Mouse (Mus musculus): ENCODE measurements around the gene Dnmt3b. TPM values are rescaled to one million over a fixed set of nuclear protein-coding genes. Genes with fewer than 3 reads are reported as not detected.

Gene Dnmt3b
- total and polyA plus RNA-seq, 3 experiments: 11.6 to 17.5 TPM; not detected in 1

DNA sequence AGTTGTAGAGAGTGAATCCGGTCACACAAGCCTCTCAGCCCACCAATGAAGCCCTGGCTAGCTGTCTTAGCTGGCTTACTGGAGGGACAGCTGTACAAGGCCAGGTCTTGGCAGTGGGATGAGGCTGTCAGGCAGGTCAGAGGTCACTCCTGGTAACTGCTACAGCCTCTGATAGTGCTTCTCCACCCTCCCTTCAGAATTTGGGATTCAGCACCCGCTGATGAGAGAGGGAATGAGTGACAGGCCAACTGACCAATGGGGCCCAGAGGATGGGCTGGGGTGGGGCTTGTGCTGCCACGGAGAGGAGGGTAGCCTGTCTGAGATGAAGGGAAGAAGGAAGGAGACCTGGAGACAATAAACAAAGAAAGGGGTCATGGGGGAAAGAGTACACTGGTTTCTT is 11.4 kb downstream of the Dnmt3b start:
- H3K4me3 ChIP-seq (ENCODE audit: control insufficient read depth in 1 of 2, insufficient read depth in 1 of 2, low read depth in 2 of 2, low read length in 2 of 2): no peak overlapping the region
- H3K9ac ChIP-seq (ENCODE audit: control insufficient read depth, low read depth, low read length, poor library complexity, severe bottlenecking): no peak overlapping the region
- H3K4me1 ChIP-seq (ENCODE audit: control insufficient read depth in 1 of 2, insufficient read depth in 2 of 2, low read length in 2 of 2): no peaks in the 10 kb centered on the region
- H3K36me3 ChIP-seq (ENCODE audit: control insufficient read depth in 1 of 2, insufficient read depth in 2 of 2, low read length in 2 of 2): no peaks in the 10 kb centered on the region
- no peak for DNase-seq (ENCODE audit: low read depth, low spot score)
- no peaks in the 10 kb centered on the region for H3K27me3 ChIP-seq (ENCODE audit: control insufficient read depth in 1 of 2, insufficient read depth in 2 of 2, low read length in 2 of 2)
- TF ChIP-seq UBTF (IDR thresholded peaks at IDR 0.05; ENCODE audit: borderline replicate concordance, insufficient read depth, low read depth, low read length) (no peak), CHD2 (IDR thresholded peaks at IDR 0.05; ENCODE audit: low read length) (no peak)
- H3K9me3 ChIP-seq (replicated peaks; ENCODE audit: insufficient read depth, low read length): no peaks in the 10 kb centered on the region
- no peaks in the 10 kb centered on the region for H3K79me2 ChIP-seq (ENCODE audit: control insufficient read depth, insufficient read depth, low read length, poor library complexity)
- H3K27ac ChIP-seq (ENCODE audit: control insufficient read depth, low read depth, low read length): no peak overlapping the region

DNA sequence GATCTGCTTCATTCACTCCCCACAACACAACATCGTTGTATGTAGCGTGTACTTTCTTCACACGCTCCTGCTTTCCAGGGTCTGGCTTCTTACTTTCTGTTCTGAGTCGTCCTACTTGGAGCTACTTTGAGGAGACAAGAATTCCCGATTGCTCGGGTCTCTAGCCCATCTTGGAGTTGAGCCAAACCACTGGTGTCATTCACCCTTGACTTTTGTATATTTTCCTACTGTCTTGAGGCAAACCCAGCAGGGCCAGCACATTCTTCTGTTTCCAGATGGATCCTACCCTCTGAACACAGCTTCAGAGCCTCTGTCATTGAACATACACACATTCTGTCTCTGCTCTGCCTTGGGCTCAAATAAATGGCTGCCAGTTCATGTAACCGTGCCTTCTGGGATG is 16.2 kb downstream of the Dnmt3b start:
- H3K9me3 ChIP-seq (replicated peaks; ENCODE audit: insufficient read depth, low read length): no peaks in the 10 kb centered on the region
- H3K9ac ChIP-seq (ENCODE audit: control insufficient read depth, low read depth, low read length, poor library complexity, severe bottlenecking): no peak overlapping the region
- H3K36me3 ChIP-seq (ENCODE audit: control insufficient read depth in 1 of 2, insufficient read depth in 2 of 2, low read length in 2 of 2): no peaks in the 10 kb centered on the region
- H3K27me3 ChIP-seq (ENCODE audit: control insufficient read depth in 1 of 2, insufficient read depth in 2 of 2, low read length in 2 of 2): no peaks in the 10 kb centered on the region
- H3K4me3 ChIP-seq (ENCODE audit: control insufficient read depth in 1 of 2, insufficient read depth in 1 of 2, low read depth in 2 of 2, low read length in 2 of 2): no peak overlapping the region
- no peak overlapping the region for H3K27ac ChIP-seq (ENCODE audit: control insufficient read depth, low read depth, low read length)
- H3K4me1 ChIP-seq (ENCODE audit: control insufficient read depth in 1 of 2, insufficient read depth in 2 of 2, low read length in 2 of 2): no peaks in the 10 kb centered on the region
- no peak for DNase-seq (ENCODE audit: low read depth, low spot score)
- TF ChIP-seq MAZ (IDR thresholded peaks at IDR 0.05; ENCODE audit: low read depth, low read length) (no peak), CTCF (IDR thresholded peaks at IDR 0.05 in 2 of 3, conservative IDR thresholded peaks at IDR 0.05 in 1 of 3; ENCODE audit: control insufficient read depth in 1 of 3, insufficient read depth in 1 of 3, low read depth in 2 of 3, low read length in 3 of 3, poor library complexity in 1 of 3, severe bottlenecking in 1 of 3) (no peak), ETS1 (IDR thresholded peaks at IDR 0.05; ENCODE audit: low read depth, low read length) (no peak), UBTF (IDR thresholded peaks at IDR 0.05; ENCODE audit: borderline replicate concordance, insufficient read depth, low read depth, low read length) (no peak), ZKSCAN1 (IDR thresholded peaks at IDR 0.05; ENCODE audit: low read depth, low read length) (no peak), MYB (IDR thresholded peaks at IDR 0.05; ENCODE audit: low read depth, low read length) (no peak), USF2 (IDR thresholded peaks at IDR 0.05; ENCODE audit: borderline replicate concordance in 1 of 2, insufficient read depth in 1 of 2, low read depth in 1 of 2, low read length in 2 of 2) (no peak), CHD2 (IDR thresholded peaks at IDR 0.05; ENCODE audit: low read length) (no peak), USF1 (IDR thresholded peaks at IDR 0.05; ENCODE audit: low read depth, low read length) (no peak), KAT2A (conservative IDR thresholded peaks at IDR 0.05; ENCODE audit: low read depth, low read length) (no peak), JUND (IDR thresholded peaks at IDR 0.05; ENCODE audit: low read depth, low read length) (no peak), POLR2AphosphoS2 (IDR thresholded peaks at IDR 0.05; ENCODE audit: low read length) (no peak), SMC3 (IDR thresholded peaks at IDR 0.05; ENCODE audit: low read depth, low read length) (no peak), MAFK (IDR thresholded peaks at IDR 0.05; ENCODE audit: borderline replicate concordance, low read depth, low read length) (no peak), ZMIZ1 (IDR thresholded peaks at IDR 0.05; ENCODE audit: low read depth, low read length) (no peak), SIN3A (IDR thresholded peaks at IDR 0.05; ENCODE audit: low read length) (no peak), MEF2A (IDR thresholded peaks at IDR 0.05; ENCODE audit: extremely low read depth, insufficient replicate concordance, low read depth, low read length, poor library complexity, severe bottlenecking) (no peak), MAX (IDR thresholded peaks at IDR 0.05; ENCODE audit: low read length) (no peak)
- H3K79me2 ChIP-seq (ENCODE audit: control insufficient read depth, insufficient read depth, low read length, poor library complexity): no peaks in the 10 kb centered on the region

Data from MEL (cell line).